Mouse (Mus musculus) mesoderm, embryonic 11.5 days (tissue): ENCODE data around the gene Nat14.

Experiments
- DNase-seq: peaks from one replicate; pipeline ENCODE4 v3.0.0-alpha.2; 2012; ENCODE audit warnings: low read depth, low spot score

Nat14 gene

GRCm38 (mm10) chr7:4948386-4948785 is 26.6 kb downstream of the Nat14 start:
- DNase-seq, result no peak

GRCm38 (mm10) chr7:4950561-4951342 is 28.9 kb downstream of the Nat14 start:
- DNase-seq, result no peak

- no peak for DNase-seq
Measured at GRCm38 (mm10) chr7:4953815-4954445, 32.1 kb downstream of the Nat14 start.

GRCm38 (mm10) chr7:4957361-4957760 is 35.5 kb downstream of the Nat14 start:
- no peak for DNase-seq

GRCm38 (mm10) chr7:4963527-4963926 is 41.7 kb downstream of the Nat14 start:
- DNase-seq, result no peak

GRCm38 (mm10) chr7:4964272-4964671 is 42.4 kb downstream of the Nat14 start, which contains the start of gene Sbk2:
Gene Sbk2 (minus strand): TSS chr7:4964406.
- DNase-seq, result peak; percentile 73

- DNase-seq, result no peak
Measured at GRCm38 (mm10) chr7:4964988-4965387, 43.2 kb downstream of the Nat14 start.

GRCm38 (mm10) chr7:4971068-4971467 is 49.2 kb downstream of the Nat14 start, which contains the start of gene Sbk3:
Gene Sbk3 (minus strand): TSS chr7:4971168.
- no peak for DNase-seq

- no peak for DNase-seq
Measured at GRCm38 (mm10) chr7:4971710-4972109, 49.9 kb downstream of the Nat14 start.

- no peak for DNase-seq
Measured at GRCm38 (mm10) chr7:4972321-4973047, 50.7 kb downstream of the Nat14 start.
